Mouse (Mus musculus) CD4-positive, CD25-positive, alpha-beta regulatory T cell, adult 4 months (primary cell): Measurements from ENCODE around the gene Map4k4. TPM values are rescaled to one million over a fixed set of nuclear protein-coding genes. Genes with fewer than 3 reads are reported as not detected.

Experiments
- ATAC-seq: one replicate; pipeline ENCODE4 v1.8.0; 2017
- polyA plus RNA-seq, 2 experiments: library from polyadenylated mRNA; unstranded; fragments of 100-300 nt; shearing (Covaris generic); gene quantifications; one replicate each; pipeline ENCODE4 v1.2.1; 2017

The Map4k4 gene
- polyA plus RNA-seq, 2 experiments from 2014 or later, result 29.5 to 30.3 TPM

DNA sequence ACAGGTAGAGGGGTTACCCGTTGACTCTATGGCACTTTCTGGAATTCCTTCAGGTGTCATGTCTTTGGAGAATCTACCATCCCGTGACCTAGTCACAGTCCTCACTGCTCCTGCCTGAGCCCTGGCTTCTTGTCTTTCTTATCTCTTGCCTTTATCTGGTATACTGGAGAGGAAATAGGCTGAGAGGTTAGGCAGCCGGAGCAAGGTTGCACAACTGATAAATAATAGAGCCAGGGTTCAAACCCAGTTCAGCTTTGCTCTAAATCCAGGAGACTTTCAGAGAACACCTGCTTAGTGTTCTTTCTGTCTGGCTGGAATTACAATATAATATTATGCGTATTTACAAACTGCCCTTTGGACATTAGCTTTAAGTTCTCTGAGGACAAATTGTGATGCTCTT lies 2.0 kb upstream of the Map4k4 start:
- ATAC-seq, result no peak

DNA sequence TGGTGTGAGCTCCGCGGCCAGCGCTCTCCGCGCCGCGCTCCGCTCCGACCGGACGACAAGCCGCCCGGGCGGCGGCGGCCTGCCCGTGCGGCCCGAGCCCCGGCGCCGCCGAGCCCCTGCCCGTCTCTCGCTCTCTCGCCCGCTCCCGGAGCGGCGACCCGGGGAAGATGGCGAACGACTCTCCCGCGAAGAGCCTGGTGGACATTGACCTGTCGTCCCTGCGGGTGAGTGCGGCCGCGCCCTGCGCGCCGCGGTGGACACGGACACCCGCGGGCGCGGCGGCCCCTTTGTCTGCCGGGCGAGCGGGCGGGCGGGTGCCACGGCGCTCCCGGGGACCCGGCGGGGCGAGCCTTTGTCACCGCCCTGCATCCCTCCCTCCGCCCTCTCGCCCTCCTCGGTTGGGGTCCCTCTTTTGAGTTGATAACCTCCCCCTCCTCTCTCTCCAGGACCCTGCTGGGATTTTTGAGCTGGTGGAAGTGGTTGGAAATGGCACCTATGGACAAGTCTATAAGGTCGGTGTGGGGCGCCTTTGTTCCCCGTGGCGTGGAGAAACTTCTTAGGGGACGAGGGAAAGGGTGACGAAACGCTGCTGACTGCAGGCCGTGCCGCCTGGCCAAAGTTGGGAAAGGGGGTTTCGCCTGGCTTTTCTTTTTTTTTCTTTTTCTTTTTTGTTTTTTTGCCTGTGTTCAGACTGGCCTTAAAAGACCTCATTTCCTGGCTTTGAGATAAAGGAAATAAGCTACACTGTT lies 524 bp downstream of the Map4k4 start:
- ATAC-seq, result peak; percentile 22

DNA sequence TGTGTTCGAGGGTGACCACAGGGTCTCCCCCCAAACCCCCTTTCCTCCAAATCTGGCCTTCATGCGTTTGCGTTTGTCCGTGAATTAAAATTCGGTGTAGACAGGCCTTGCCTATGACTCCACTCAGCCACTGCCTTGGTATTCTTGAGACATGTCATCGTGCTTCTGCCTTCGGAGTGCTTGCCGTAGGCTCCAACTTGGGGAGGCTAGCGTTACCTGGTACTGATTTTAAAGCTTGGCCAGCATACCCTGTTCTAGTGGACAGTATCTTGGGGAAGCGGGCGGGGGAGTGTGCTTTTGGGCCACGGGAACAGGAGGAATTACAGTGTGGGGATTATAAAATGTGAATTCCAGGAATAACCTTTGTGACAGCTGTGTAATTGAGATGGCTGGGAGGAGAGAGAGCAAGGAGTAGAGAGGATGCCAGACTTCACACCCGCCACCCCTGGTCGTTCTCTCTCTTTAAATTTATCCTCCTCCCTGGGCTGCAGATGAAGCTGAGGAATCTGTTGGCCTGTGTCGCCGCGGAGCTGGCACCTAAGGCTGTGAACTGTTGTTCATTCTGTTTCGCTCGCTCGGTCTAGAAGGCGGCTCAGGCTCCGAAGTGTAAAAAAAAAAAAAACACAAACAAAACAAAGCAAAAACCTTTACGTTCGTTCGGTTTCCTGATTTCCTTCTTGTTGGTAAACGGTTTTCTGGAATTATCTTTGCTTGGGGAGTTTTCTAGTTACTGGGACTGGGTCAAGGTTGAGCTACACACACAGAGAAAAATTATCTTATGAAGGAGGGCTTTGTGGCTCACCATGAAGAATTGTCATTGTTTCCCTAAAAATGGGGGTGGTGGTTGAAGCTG lies 1.4 kb downstream of the Map4k4 start:
- peak; percentile 38 for ATAC-seq

DNA sequence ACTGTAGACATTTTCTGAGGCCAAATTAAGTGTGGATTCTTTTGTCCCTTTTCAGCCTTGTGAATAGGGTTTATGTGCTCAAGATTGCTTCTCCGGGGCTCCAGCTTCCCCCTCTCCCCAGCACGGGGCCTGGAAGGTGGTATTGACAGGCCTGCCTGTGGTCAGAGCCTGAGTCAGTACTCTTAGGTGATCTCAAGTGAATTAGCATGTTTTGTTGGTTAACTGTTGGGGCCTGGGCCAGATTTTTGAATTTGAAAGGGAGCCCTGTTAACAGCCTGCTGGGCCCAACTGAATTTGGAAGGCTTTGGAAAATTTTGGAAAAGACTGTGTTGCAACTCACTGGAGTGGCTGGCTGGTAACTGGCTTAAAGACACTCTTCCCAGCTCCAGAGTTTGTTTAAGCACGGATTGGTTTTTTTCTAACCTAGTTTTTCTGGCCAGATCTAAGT lies 2.0 kb downstream of the Map4k4 start:
- no peak for ATAC-seq

DNA sequence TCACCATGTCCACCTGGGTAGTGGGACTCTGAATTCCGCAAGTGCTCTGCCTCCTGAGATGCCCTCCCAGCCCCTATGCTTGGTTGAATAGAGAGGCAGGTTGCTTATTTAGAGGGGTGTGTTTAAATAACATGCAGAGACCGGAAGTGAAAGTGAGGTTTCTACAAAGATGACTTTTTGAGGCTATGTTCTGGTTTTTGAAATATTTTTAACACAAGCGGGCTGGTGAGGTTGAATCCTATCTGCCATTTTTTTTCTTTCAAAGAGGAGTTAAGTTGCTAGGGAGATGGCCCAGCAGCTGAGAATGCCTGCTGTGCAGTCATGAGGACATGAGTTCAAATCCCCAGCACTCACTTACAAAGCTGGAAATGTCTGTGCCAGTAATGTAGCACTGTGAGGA lies 4.0 kb downstream of the Map4k4 start:
- peak; percentile 38 for ATAC-seq

DNA sequence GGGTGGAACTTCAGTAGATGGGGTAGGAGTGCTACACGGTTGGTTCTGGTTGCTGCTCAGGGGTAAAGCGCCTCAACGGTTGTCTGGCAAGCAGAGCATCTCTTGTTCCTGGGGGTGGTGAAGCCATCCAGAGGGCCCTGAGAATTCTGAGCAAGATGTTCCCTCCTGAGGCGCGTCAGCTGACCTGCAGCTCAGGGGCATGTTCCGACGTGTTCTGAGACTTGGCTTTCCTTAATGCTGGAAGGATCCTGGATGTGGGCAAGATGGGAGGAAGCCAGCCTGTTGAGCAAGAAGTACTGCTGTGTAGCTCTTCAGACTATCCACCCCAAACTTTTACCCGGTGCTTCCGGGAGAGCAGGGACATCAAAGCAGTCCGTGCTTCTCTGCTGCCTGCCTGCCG lies 6.2 kb downstream of the Map4k4 start:
- ATAC-seq, result peak; percentile 32

DNA sequence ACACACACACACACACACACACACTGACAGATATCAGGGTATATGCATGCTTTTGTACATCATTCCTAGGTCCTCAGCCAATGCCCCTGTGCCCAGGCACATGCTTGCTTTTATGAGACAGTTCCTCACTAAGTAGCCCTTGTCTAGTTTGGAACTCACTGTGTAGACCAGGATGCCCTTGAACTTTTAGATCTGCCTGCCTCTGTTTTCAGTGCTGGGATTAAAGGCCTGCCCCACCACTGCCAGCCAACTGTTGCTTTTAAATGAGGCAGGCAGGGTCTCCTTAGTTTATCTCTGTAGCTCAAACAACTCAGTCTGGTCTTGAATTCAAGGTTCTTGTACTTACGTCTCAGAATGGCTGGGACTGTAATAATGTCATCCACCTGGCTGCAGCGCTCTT lies 8.3 kb downstream of the Map4k4 start:
- ATAC-seq, result no peak

DNA sequence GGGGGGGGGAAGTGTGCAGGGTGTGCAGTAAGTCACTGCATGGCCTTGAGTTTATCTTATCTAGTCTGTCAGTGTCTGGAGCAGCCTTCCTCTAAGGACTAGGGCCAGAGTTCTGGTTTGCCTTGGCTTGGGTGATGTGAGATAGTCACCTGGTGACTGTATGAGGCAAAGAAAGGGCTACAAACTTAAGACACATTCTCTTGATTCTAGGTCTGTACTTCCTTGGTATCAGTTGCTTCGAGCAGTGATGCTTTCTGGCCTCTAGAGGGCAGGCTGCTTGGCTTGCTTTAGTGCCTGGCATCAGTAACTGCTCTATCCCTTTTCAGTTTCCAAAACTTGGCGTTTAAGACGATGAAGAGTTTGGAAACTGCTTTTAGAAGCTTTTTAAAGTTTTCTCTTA lies 10.7 kb downstream of the Map4k4 start:
- peak; percentile 83 for ATAC-seq

DNA sequence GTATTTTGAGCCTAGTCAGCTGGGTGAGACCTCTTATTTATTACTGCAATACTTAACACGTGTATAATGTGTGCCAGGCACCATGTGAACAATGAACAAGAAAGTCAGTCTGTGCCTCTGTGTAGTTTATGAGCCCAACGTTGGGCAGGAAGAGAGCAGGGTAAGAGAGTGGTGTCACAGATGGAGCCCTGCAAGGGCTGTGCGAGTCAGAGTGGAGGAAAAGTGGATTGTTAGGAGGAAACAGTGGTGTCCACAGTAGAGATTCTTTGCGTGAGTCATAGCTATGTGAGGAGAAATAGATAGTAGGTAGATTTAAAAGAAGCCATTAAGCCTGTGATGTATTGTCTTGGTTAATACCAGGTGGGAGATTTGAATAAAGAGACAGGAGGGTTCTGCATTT lies 12.5 kb downstream of the Map4k4 start:
- ATAC-seq, result peak; percentile 29

DNA sequence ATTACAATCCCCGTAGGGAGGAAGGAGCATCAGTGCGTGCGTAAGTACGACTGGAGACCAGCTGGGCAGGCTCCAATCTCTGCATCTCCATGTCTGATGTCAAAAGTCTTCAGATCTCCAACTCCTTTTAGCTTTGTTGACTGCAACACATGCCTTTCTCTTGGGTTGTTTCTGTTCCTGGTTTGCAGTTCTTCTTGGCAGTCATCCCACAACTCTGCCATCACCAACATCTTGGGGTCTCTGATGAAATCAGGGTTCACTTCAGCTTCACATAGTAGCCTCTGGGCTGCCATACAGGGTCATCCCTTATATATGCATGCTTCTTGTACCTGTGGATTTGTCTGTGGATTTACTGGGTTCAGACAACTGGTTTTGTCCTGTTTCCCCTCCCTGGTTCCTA lies 15.4 kb downstream of the Map4k4 start:
- no peak for ATAC-seq

DNA sequence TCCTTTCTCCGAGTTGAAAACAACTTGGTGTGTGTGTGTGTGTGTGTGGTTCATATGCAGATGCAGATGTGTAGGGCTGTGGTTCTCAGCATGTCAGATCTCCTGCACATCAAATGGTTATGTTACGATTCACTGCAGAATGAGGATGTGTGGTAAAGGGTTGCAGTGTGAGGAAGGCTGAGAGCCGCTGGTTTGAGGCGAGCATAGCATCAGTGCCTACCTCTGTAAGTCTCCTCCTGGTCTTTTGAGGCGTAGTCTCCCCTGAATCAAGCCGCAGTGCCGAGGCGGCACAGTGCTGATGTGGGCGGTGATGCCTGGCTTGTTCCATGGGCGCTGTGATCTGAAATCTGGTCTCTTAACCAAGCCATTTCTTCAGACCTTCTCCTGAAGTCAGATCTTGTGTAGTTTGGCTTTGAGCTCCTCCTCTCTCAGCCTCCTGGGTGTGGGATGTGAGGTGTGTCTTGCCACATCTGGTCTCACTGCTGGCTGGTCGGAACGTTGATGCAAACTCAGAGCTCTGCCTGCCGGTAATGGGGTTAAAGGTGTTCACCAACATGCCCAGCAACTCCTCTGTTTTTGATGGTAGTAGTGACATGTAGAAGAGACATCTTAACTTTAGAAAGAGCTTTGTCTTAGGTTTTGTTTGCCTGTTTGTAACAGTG lies 17.3 kb downstream of the Map4k4 start:
- peak; percentile 34 for ATAC-seq

DNA sequence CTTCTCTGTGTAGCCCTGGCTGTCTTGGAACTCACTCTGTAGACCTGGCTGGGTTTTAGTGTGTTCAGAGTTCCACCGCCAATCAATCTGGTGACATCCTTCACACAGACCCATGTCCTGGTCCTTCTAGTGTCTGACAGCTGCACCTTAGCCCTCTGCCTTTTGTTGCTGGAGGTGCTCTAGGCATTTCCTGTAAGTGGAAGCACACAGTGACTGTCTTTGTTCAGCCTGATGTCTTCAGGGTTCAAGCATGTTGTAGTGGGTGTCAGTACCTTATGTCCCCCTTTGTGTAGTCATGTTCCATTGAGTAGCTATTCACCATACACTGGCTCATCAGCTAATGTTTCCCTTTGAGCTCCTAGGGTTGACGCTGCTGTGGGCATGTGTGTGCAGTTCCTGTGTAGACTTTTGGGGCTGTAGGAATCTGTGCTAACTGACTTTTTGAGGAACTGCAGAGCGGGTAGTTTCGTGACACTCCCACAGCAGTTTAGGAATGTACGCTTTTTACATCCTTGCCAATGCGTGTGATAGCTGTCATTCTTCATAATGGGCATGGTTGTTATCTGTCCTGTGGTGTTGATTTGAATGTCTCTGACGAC lies 17.9 kb downstream of the Map4k4 start:
- peak; percentile 10 for ATAC-seq

DNA sequence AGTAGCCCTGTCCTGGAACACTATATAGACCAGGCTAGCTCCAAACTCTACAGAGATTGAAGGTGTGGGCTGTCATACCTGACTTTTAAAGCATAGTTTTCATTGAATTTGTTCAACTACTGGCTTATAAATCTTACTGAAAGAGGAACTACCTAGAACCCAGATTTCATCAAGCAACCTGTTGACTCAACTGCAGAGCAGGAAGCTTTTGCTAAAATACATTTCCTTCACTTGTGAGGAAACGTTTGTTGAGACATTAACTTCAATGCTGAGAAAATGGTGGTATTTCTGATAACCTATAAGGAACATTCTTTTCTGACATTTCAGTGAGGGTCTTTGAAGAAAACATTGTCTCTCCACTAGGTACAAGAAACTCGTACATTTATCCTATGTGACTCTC lies 19.9 kb downstream of the Map4k4 start:
- no peak for ATAC-seq

DNA sequence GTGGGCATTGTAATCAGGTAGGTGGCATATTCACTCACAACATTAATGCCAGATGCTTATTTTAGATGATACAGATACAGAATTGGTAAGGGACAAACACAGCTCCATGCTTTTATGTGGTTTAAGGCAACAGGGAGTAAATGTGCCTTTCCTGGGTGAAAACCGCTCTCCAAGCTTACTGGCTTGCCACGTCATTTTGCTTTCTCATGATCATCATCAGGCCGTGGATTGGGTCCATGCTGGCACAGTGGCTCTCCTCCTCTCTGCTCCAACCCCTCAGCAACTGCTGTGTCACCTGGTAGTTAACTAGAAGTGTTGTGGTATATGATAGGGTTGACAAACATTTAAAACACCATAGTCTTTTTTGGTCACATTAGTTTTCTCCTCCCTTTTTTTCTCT lies 21.3 kb downstream of the Map4k4 start:
- ATAC-seq, result no peak

DNA sequence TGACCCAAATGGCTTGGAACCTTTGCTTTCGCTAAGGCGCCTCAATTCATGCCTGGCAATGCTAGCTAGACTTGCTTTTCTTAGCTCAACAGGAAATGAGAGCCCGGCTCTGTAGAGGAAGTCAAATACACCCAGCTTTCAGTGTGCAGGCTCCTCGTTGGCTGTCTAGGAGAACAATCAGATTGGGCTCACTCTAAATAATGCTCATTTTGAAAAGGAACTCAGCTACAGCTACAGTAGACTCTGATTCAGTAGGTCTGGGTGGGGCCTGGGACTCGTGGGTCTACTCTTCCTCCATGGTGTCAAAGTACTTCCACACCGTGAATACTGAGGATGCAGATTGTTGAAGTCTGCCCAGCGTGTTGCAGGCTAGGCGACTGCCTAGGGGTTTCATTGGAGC lies 22.0 kb downstream of the Map4k4 start:
- ATAC-seq, result peak; percentile 75

DNA sequence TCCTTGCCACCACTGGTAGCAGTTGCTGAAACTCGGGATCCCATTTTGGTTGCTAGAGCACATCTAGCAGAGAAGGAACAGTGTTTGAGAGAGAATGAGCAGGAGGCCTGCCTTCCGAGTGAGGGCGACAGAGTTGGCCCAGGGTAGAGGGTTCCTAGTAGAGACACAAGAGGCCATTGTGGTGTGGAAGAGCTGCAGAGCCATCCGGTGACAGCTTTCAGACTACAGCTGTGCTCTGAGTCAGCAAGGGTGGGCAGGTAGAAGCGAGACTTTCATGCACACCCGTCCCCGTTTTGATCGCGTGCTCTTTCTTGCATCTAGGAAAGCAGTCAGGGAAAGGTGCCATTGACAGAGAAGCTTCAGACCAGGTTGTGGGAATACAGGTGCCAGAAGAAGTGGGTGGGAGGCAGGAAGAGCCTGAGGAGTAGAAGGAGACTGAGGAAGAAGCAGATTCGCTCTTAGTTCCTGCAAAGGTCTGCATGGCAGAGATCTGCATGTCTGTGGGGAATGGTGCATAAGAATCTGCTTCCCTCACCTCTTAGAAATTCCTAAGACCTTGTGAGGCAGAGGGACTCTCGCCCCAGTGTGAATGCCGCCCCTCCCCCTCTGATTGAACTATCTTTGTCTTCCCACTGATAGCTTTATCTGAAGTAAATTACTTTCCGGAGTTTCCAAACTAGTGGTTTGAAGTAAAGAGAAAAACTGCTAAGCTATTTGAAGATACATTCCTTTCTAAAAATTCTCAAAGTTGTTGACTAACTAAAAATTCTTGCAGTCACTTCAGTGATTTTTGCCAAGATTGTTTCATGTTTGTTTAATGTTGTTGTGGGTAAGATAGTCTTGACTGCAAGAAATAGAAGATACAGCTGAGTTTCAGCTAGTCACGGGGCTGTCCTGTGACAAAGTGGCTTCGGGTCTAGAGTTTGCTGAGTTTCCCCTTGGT lies 23.0 kb downstream of the Map4k4 start:
- ATAC-seq, result peak; percentile 63

DNA sequence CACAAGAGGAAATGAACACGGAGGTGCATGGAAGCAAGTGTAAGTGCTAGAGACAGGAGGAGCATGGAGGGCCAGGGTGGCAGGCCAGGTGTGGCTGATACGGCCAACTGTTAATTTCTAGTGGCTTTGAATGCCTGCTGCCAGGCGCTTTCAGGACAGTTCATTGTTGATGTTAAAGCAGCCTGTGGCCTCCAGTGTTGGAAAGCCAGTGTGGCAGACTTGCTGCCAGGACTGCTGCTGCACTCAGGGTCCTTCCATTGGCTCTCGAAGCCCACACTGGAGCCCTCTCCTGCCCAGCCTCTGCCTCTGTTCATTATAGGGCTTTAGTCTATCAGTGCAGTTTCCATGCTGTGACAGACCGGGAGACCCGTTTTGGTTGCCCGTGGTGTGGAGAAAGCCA lies 30.3 kb downstream of the Map4k4 start:
- no peak for ATAC-seq

DNA sequence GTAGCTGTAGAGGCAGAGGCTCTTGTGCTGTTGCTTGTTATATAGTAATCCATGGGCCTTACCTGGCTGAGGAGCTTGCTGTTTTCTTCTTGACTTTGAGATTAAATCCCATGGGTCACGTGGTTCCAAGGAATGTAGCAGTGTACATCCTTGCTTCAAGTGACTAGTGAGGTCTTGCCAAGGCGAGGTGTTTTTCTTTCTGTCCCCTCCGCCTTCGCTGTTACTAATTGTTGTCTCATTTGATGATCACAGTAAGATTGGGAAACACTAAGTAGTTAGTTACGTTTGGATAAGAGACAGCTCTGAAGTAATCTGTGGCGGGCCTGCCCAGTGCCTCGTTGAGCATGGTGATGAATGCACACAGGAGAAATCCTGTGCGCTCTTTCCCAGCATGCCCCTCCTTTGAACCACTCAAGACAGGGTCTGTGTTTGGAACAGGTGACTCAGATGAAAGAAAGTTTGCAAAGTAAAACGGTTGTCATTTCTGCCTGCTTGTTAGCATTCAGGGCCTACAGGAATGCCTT lies 31.6 kb downstream of the Map4k4 start:
- no peak for ATAC-seq

DNA sequence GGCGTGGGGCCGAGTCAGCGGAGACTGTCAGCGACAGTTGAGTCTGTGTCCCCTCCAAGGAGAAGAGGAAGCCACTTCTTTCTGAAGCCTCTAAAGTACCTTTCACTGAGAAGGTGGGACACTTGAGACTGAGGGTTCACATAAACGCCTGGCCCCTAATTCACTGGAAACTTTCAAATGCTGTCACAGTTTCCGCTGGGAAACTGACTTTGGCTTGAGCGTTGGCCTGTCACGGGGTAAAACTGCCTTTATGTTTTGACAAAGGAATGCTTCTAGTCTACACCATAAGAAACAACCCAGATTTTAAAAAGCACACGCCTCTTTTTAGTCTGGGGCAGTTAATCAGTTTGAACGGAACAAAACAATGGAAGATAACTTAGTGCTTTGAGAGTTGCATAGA lies 32.2 kb downstream of the Map4k4 start:
- no peak for ATAC-seq

DNA sequence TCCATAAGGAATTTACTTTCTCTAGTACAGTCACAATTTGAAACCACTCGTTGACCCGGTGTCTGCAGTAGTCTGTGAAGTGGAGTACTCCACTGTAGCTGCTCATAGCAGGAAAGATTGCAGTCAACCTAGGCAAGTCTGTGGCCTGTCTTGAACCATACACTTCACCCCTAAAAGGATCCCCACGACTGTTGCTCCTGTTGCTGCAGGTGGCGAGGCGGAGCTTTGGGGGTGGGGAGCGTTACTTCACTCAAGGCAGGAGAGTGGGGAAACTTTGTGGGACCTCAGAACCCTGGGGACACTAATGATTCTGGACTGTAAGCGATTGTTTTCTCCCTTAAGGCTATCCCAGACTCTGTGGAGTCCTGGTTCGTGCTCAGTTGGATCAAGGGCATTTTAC lies 34.2 kb downstream of the Map4k4 start:
- no peak for ATAC-seq

DNA sequence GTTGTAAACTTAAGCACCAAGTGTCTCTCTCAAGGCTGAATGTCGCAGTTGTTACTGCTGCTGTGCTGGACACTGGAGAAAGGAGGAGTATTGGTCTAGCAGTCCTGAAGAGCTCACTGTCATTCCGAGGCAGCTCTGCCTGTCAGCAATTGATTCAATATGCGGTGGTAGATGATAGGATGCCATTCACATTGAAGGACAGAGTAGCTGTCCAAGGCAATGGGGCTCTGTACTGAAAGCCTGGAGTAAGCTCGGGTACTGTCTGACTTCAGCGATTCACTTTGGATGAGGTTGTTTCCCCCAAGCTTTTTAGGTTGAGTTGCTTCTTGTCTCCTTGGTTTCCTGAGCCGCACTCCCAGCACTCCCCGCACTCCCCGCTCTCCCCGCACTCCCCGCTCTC lies 34.9 kb downstream of the Map4k4 start:
- no peak for ATAC-seq
